Mouse (Mus musculus) layer of hippocampus, postnatal 10 days (tissue): ENCODE measurements around the gene Mtfr2. TPM values are rescaled to one million over a fixed set of nuclear protein-coding genes. Genes with fewer than 3 reads are reported as not detected.

ENCODE experiments used
- DNase-seq, 2 experiments: peaks; one replicate each; pipeline ENCODE4 v3.0.0; 2021; ENCODE audit warnings: low spot score in 2 of 2
- total RNA-seq, 2 experiments: library from RNA; stranded (reverse); gene quantifications; 2 replicates each; pipeline ENCODE4 v1.2.3; 2021

Gene Mtfr2
- total RNA-seq, 2 experiments from 2014 or later: 0.71 to 2.1 TPM

- no peak for DNase-seq
These were observed 30.1 kb downstream of the Mtfr2 start for GRCm38 (mm10) chr10:20377621-20378020.

GRCm38 (mm10) chr10:20379071-20379735, 31.6 kb downstream of the Mtfr2 start:
- peak; percentile 54 to 59 for DNase-seq

- peak in 1 of 2 experiments; percentile 60 for DNase-seq
These were observed 33.2 kb downstream of the Mtfr2 start for GRCm38 (mm10) chr10:20380798-20381197.

GRCm38 (mm10) chr10:20381352-20381751, 33.8 kb downstream of the Mtfr2 start:
- no peak for DNase-seq

- no peak for DNase-seq
These were observed 35.3 kb downstream of the Mtfr2 start for GRCm38 (mm10) chr10:20382807-20383419.

GRCm38 (mm10) chr10:20390568-20390967, 43.0 kb downstream of the Mtfr2 start:
- no peak for DNase-seq

- no peak for DNase-seq
These were observed 47.2 kb downstream of the Mtfr2 start for GRCm38 (mm10) chr10:20394815-20395214.

GRCm38 (mm10) chr10:20395778-20396177, 48.2 kb downstream of the Mtfr2 start:
- no peak for DNase-seq

- DNase-seq: no peak
These were observed 50.7 kb downstream of the Mtfr2 start for GRCm38 (mm10) chr10:20398224-20398623.

- no peak for DNase-seq
These were observed 51.2 kb downstream of the Mtfr2 start for GRCm38 (mm10) chr10:20398641-20399390.

- no peak for DNase-seq
These were observed 52.8 kb downstream of the Mtfr2 start for GRCm38 (mm10) chr10:20400406-20400805.

GRCm38 (mm10) chr10:20402941-20403340, 55.4 kb downstream of the Mtfr2 start:
- no peak for DNase-seq

GRCm38 (mm10) chr10:20405471-20405870, 57.9 kb downstream of the Mtfr2 start:
- peak; percentile 44 to 68 for DNase-seq

GRCm38 (mm10) chr10:20408336-20408735, 60.8 kb downstream of the Mtfr2 start:
- DNase-seq: no peak

- DNase-seq: no peak
These were observed 61.6 kb downstream of the Mtfr2 start for GRCm38 (mm10) chr10:20409181-20409580.

Other genes with a start within 250 kb of the Mtfr2 start
- gene Map7, start 199.3 kb upstream of the Mtfr2 start, total RNA-seq: 10 to 100 TPM; 42.3 to 49.4 TPM
- 100 to 1,000 TPM; 123 to 140 TPM for gene Bclaf1, start 35.3 kb upstream of the Mtfr2 start, total RNA-seq